Mouse (Mus musculus): Measurements from ENCODE around the gene C2cd4a.
A peak's percentile ranks its signal among the peaks of the same experiment; 100 is the strongest.

Gene C2cd4a

DNA sequence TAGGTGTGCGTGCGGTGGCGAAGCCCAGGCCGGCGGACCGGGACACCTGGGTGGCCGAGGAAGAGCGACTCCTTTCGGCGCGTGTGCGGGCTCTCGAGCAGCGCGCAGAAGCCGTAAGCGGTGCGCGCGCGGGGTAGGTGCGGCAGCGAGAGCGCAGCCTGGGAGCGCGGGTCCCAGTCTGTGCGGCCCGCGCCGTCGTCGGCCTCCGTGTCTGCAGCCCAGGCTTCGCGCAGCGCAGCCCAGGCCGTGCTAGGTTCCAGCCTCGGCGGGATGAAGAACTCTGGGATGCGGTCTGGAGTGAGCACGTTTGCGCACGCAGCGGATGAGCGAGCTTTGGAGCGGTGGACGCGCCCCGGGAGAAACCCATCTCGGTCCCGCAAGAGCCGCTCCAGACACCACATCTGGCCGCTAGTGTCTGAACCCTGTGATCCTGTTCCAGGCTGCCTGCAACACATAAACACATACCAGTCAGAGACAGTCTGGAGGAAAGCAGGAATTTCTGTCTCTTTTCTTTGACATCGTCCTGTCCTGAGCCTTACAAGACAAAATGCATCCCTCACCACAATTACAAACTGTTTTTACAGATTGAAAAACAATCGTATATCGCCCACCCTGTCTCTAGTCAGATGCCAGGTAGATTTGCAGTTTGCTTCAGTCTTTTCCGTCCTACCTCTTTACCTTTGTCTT lies 628 bp downstream of the C2cd4a start:
- DNase-seq = no peak

DNA sequence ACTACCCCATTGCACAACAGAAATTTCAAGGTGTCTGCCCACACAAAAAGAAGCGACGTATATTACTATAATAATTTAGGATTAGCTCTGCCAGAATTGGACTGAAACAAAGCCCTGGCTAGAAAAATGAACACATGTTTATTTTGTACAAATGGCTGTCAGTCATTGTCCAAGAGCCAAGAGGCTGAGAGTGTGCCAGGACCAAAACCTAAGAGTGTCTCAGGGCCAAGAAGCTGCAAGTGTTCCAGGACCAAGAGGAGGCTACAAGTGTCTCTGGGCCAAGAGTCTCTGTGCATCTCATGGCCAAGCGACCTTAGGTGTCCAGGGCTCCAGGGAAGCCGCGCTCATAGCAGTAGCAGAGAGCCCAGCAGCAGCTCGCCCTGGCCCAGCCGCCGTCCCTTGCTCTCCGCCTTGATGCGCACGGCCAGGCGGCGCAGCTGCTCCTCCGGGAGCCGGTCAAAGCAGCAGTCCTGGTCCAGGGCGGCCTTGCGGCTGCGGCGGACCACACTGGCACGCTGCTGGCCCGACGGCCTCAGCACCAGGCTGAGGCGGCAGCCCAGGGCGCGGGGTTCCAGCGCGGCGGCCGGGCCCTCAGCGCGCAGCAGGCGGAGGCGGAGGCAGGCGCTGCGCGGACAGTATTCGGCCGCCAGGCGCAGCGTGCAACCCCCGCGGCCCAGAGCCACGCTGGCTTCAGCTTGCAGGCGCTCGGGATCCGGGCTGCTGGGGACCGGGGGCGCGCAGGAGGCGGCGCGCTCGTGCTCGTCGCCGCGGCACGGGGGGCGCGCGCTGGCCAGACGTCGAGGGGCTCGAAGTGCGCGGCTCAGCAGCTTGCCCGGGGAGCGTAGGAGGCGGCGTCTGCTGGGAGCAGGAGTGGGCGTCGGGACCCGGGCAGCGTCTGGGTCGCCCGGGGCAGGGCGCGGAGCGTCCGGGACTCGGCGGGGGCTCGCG lies 1.4 kb downstream of the C2cd4a start:
- DNase-seq = peak; percentile 51

- DNase-seq = peak; percentile 68
Measured at GRCm38 (mm10) chr9:67828182-67828581, 3.9 kb downstream of the C2cd4a start.

GRCm38 (mm10) chr9:67825527-67825926 lies 6.6 kb downstream of the C2cd4a start:
- DNase-seq = no peak

- no peak for DNase-seq
Measured at GRCm38 (mm10) chr9:67823131-67823530, 9.0 kb downstream of the C2cd4a start.

GRCm38 (mm10) chr9:67818668-67818950 lies 13.5 kb downstream of the C2cd4a start:
- DNase-seq = no peak

DNA sequence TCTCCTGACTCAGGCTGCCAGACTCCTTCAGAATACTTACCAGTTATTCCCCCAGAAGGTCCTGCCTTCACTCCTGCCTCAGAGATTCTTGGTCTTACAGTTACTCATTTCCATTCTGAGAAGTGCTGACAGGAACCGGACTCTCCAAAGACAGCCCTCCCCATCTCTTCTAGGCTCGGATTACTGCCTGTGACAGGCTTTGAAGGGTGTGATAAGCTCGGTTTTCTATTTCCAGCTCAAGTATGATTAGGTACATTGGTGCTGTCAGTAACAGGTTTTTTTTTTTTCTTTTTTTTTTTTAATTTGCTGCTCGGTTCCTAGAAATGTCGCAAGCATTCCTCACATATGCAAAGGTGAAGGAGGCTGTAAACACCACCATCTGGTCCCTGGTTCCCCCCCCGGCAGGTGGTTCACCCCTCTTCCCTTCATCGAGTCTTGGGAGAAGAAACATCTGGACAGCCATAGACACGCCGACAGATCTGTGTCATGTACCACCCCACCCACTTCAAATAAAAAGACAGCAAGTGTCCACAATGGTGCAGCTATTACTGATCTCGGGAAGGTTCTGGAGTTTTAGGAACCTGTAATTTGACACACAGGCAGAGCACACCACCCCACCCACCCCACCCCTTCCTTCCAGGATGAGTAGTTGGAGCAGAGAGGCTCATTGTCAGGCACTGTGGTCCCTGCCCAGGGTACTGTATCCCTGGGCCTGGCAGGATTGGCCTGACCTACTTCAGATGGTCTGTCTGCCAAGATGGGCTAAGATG lies 14.0 kb downstream of the C2cd4a start:
- no peak for DNase-seq

DNA sequence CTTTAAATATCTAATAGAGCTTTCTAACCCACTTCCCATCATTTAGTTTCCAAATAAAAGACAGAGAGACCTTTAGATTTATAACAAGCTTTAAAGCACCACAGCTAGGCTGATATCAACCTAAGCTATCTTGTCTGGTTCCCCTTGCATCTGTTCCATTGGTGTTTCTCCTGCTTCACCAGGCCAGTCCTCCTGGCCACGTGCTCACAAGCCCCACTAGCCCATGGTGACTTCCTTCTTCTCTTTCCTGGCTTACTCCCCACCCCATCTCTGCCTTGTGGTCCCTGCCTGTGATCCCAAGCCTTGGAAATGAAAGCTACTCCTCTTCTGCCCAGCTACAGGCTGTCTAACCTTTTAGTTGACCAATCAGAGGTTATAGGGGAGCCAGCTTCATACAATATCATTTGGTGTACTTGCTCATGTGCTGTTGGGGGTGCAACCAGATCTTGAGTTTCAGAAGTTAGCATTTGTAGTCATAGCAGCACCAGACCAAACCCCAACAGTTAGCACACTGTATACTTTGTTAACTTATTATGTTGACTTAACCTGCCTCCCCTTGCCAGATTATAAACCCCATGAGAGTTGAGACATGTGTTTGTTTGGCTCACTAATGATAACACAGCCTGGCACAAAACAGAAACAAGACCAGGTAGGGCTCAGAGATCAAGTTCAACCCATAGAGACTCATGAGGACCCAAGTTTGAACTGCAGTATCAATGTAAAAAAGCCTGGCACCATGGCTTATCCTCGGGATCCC lies 15.8 kb downstream of the C2cd4a start:
- no peak for DNase-seq

DNA sequence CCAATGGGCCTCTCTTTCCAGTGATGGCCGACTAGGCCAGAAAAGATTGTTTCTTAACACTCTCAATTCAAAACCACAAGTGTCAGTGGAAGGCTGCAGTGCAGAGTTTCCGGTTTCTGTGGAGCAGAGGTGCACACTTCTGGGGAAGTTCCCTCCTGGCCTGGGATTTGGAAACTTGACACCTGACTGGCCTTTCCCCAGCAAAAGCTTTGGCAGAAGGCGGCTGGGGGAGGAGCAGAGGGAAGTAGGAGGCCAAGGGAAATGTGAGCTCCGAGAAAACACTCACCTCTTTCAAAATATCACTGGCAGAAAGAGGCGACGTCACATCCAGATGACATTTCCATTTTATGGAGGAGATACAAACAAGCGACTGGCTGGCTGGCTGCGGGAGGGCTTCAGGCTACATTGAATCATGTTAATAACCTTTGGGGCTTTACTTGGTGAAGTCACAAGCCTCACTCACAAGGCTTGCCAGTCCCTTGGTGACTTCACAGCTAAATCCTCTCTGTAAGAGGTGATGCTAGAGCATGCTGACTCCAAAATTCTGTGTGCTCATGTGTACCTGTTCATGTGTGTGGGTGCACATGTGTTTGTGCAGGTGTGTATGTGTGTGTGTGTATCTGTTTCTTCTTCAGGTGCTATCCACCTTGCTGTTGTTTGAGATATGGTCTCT lies 18.3 kb downstream of the C2cd4a start:
- DNase-seq = no peak

- no peak for DNase-seq
Measured at GRCm38 (mm10) chr9:67813171-67813570, 19.0 kb downstream of the C2cd4a start.

GRCm38 (mm10) chr9:67811116-67811515 lies 21.0 kb downstream of the C2cd4a start:
- no peak for DNase-seq

- no peak for DNase-seq
Measured at GRCm38 (mm10) chr9:67810527-67810926, 21.6 kb downstream of the C2cd4a start.

DNA sequence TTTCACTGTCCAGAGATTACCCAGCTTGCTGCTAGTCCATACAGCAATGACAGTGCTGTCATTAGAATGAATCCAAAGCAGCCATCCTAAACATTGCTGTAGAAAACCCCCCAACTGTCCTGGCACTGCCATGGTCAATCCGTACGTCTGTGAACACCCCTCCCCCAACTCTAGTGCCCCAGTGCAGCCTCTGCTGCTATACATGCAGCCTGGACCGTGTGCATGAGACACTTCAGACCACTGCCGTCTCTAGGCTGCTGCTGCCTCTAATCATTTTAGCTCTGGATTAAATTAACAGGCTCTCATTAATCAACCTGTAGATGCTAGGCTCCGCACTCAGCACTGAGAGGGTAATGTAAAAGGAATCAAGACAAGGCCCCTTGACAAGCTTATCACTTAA lies 25.1 kb downstream of the C2cd4a start:
- no peak for DNase-seq

DNA sequence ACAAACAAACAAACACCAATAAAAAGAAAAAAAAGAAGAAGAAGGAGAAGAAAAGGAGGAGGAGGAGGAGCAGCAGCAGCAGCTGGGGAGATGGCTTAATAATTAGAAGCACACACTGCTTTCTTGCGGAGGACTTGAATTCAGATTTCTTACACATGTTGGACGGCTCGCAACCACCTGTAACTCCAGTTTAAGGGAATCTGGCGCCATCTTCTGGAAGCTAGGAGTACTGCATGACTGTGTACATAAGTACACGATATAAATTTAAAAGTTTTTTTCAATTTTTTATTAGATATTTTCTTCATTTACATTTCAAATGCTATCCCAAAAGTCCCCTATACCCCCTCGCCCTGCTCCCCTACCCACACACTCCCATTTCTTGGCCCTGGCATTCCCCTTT lies 29.9 kb downstream of the C2cd4a start:
- peak; percentile 57 for DNase-seq

- DNase-seq = no peak
Measured at GRCm38 (mm10) chr9:67799078-67799819, 32.9 kb downstream of the C2cd4a start.

DNA sequence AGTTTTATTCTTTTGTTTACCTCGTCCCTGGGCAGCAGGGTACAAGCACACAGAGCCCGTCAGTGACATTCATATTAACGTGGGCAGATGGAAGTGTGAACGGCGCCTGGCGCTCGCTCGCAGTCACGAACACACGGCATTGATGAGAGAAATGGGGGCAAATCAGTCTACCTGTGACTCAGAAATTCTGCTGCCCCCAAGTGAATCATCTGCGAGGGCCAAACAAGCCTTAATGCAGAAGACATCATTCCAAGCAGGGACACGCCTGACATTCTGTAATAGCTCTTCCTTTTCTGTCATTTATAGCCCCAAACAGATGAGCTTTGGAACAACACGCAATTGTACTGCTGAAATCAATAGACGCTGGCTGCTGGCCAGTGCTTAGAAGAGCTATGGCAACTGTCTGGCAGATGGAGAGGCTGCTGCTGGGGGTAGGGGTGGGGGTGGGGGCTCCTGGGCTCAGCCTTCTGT lies 36.9 kb downstream of the C2cd4a start:
- no peak for DNase-seq

DNA sequence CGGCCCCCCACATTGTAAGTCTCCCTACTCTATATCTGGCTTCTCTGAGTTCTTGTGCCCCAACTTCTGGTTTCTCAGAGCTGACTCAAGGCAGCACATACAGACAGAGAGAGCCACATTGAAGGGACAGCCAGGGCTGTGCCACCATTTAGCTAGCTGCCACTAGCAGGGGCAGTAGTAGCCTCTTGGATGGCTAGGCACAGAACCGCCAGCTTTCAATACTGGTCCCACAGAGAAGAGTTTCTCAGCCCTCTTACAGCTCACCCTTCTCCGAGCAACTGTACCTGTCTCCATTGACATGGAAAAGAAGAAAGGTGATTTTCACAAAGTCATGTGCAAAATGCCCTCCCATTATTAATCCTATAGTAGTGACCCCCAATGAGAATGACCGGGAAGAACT lies 37.5 kb downstream of the C2cd4a start:
- no peak for DNase-seq

- no peak for DNase-seq
Measured at GRCm38 (mm10) chr9:67794216-67794615, 37.9 kb downstream of the C2cd4a start.

- DNase-seq = no peak
Measured at GRCm38 (mm10) chr9:67793501-67793900, 38.6 kb downstream of the C2cd4a start.

- no peak for DNase-seq
Measured at GRCm38 (mm10) chr9:67792405-67792804, 39.7 kb downstream of the C2cd4a start.

DNA sequence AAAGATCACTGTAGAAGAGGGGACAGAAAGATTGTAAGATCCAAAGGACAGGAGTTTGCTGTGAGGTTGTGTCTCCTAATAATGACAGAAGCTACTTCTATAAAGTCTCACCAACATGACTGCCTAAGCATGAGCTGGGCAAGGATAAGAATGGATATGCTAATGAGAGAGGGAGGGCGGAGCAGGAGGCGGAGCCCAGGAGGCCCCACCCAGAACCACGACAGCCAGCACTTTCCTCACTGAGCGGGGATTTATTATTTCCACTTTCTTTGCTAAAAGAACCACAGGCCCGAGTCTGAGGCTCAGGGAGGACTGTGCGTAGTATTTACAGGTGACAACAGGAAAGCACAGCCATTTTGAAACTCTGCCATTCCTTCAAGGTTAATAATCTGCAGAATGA lies 44.5 kb downstream of the C2cd4a start:
- DNase-seq = no peak

All from cerebellum, adult 8-10 months (tissue).